Mouse (Mus musculus) mesoderm, embryonic 11.5 days (tissue): ENCODE measurements around the gene Skida1.

Experiments
- DNase-seq: peaks from one replicate; pipeline ENCODE4 v3.0.0-alpha.2; 2012; ENCODE audit warnings: low read depth, low spot score

The Skida1 gene

GRCm38 (mm10) chr2:18040347-18041160, 8.3 kb downstream of the Skida1 start:
- peak; percentile 43 for DNase-seq

GRCm38 (mm10) chr2:18039566-18040290, 9.1 kb downstream of the Skida1 start:
- DNase-seq: peak; percentile 75

- no peak for DNase-seq
Measured at GRCm38 (mm10) chr2:18038895-18039371, 9.9 kb downstream of the Skida1 start.

GRCm38 (mm10) chr2:18038141-18038752, 10.6 kb downstream of the Skida1 start:
- no peak for DNase-seq

- DNase-seq: no peak
Measured at GRCm38 (mm10) chr2:18037491-18037890, 11.4 kb downstream of the Skida1 start, which contains the start of gene A930004D18Rik. TSS of gene A930004D18Rik (minus strand) at chr2:18037737.

- DNase-seq: no peak
Measured at GRCm38 (mm10) chr2:18034371-18035250, 14.2 kb downstream of the Skida1 start.

- no peak for DNase-seq
Measured at GRCm38 (mm10) chr2:18033166-18034108, 15.4 kb downstream of the Skida1 start.

- DNase-seq: no peak
Measured at GRCm38 (mm10) chr2:18032538-18032895, 16.3 kb downstream of the Skida1 start.

GRCm38 (mm10) chr2:18031831-18032537, 16.9 kb downstream of the Skida1 start:
- DNase-seq: peak; percentile 85

GRCm38 (mm10) chr2:18031271-18031821, 17.5 kb downstream of the Skida1 start:
- DNase-seq: peak; percentile 48

GRCm38 (mm10) chr2:18030581-18030980, 18.3 kb downstream of the Skida1 start:
- DNase-seq: peak; percentile 45

- DNase-seq: no peak
Measured at GRCm38 (mm10) chr2:18029656-18030055, 19.2 kb downstream of the Skida1 start.

- peak; percentile 84 for DNase-seq
Measured at GRCm38 (mm10) chr2:18028140-18029021, 20.5 kb downstream of the Skida1 start.

- DNase-seq: peak; percentile 98
Measured at GRCm38 (mm10) chr2:18027448-18028139, 21.3 kb downstream of the Skida1 start.

- DNase-seq: peak; percentile 76
Measured at GRCm38 (mm10) chr2:18026116-18026947, 22.5 kb downstream of the Skida1 start.

- no peak for DNase-seq
Measured at GRCm38 (mm10) chr2:18025781-18026115, 23.1 kb downstream of the Skida1 start.

- no peak for DNase-seq
Measured at GRCm38 (mm10) chr2:18025116-18025515, 23.7 kb downstream of the Skida1 start.
